ENCODE assay signal across 26 mouse cellular contexts in genomic region chr13:75818945-75819706, GRCm38 (mm10). TPM values are rescaled to one million over a fixed set of nuclear protein-coding genes. Genes with fewer than 3 reads are reported as not detected.
A peak's percentile ranks its signal among the peaks of the same experiment; 100 is the strongest.
DNase-seq lines count a peak whose midpoint lies in the region; ATAC-seq and TF ChIP-seq lines count a peak whose summit lies in the region.
"Had no signal": no experiment of that assay in that cellular context is flagged by ENCODE, and none has a peak within 500 bp of the region (broad histone marks: within the 10 kb centered on the region; RNA-seq: fewer than 3 reads in every experiment).

No protein-coding gene starts in this region.

- peak; percentile 16; the same call in 1 of the 2 replicates for ATAC-seq in hindbrain, embryonic 12.5 days (ENCODE audit: low FRiP score)
- ATAC-seq in hindbrain, embryonic 16.5 days: no peak
- peak; percentile 56; the same call in 1 of the 2 replicates for ATAC-seq in midbrain, embryonic 13.5 days
- ATAC-seq: intestine, postnatal 0 days; lung, postnatal 0 days had no signal

- no peaks in the 10 kb centered on the region for H3K36me3 ChIP-seq in hindbrain, embryonic 12.5 days
- H3K36me3 ChIP-seq in hindbrain, embryonic 16.5 days (ENCODE audit: control insufficient read depth, insufficient read depth, low read length): no peaks in the 10 kb centered on the region
- H3K36me3 ChIP-seq in midbrain, embryonic 10.5 days: no peaks in the 10 kb centered on the region
- no peaks in the 10 kb centered on the region for H3K36me3 ChIP-seq in midbrain, embryonic 13.5 days
- H3K36me3 ChIP-seq in kidney, adult 2 months (ENCODE audit: control insufficient read depth, insufficient read depth, low read length): no peaks in the 10 kb centered on the region
- H3K36me3 ChIP-seq: heart, embryonic 10.5 days; heart, embryonic 15.5 days; hindbrain, embryonic 13.5 days; limb, embryonic 10.5 days; limb, embryonic 15.5 days; liver, embryonic 13.5 days; neural tube, embryonic 13.5 days had no signal

- no peaks in the 10 kb centered on the region for H3K9me3 ChIP-seq in hindbrain, embryonic 12.5 days (replicated peaks)
- H3K9me3 ChIP-seq in hindbrain, embryonic 16.5 days (ENCODE audit: control insufficient read depth, low read length): no peaks in the 10 kb centered on the region
- no peaks in the 10 kb centered on the region for H3K9me3 ChIP-seq in midbrain, embryonic 10.5 days (replicated peaks)
- no peaks in the 10 kb centered on the region for H3K9me3 ChIP-seq in midbrain, embryonic 13.5 days
- H3K9me3 ChIP-seq: heart, embryonic 10.5 days; heart, embryonic 15.5 days; hindbrain, embryonic 13.5 days; limb, embryonic 10.5 days; limb, embryonic 15.5 days; liver, embryonic 13.5 days; megakaryocyte, embryonic 14.5 days; neural tube, embryonic 13.5 days had no signal

- H3K27me3 ChIP-seq in hindbrain, embryonic 12.5 days: no peaks in the 10 kb centered on the region
- H3K27me3 ChIP-seq in hindbrain, embryonic 16.5 days (replicated peaks; ENCODE audit: control insufficient read depth, insufficient read depth, low read length): no peaks in the 10 kb centered on the region
- H3K27me3 ChIP-seq in midbrain, embryonic 10.5 days (ENCODE audit: low read depth, poor library complexity, severe bottlenecking): no peaks in the 10 kb centered on the region
- no peaks in the 10 kb centered on the region for H3K27me3 ChIP-seq in midbrain, embryonic 13.5 days
- no peaks in the 10 kb centered on the region for H3K27me3 ChIP-seq in kidney, adult 2 months (replicated peaks; ENCODE audit: control insufficient read depth, insufficient read depth, low read length)
- H3K27me3 ChIP-seq: heart, embryonic 15.5 days; hindbrain, embryonic 13.5 days; limb, embryonic 15.5 days; liver, embryonic 13.5 days; megakaryocyte, embryonic 14.5 days; neural tube, embryonic 13.5 days had no signal

- no peaks in the 10 kb centered on the region for H3K4me1 ChIP-seq in hindbrain, embryonic 12.5 days
- no peaks in the 10 kb centered on the region for H3K4me1 ChIP-seq in hindbrain, embryonic 16.5 days (ENCODE audit: control insufficient read depth, insufficient read depth, low read depth, low read length)
- peaks cover 17% of the 10 kb centered on the region for H3K4me1 ChIP-seq in midbrain, embryonic 10.5 days
- peaks cover 9% of the 10 kb centered on the region; the same call in 1 of the 2 replicates for H3K4me1 ChIP-seq in midbrain, embryonic 13.5 days (replicated peaks)
- no peaks in the 10 kb centered on the region for H3K4me1 ChIP-seq in kidney, adult 2 months (ENCODE audit: control insufficient read depth, insufficient read depth, low read length)
- H3K4me1 ChIP-seq: heart, embryonic 10.5 days; heart, embryonic 15.5 days; hindbrain, embryonic 13.5 days; limb, embryonic 10.5 days; limb, embryonic 15.5 days; liver, embryonic 13.5 days; neural tube, embryonic 13.5 days had no signal

- no peak for DNase-seq in midbrain, embryonic 10.5 days (ENCODE audit: low spot score)
- no peak for DNase-seq in kidney, adult 9 months
- no peak for DNase-seq in kidney, adult 2 months
- DNase-seq: adrenal gland, adult 2 months; adrenal gland, postnatal 36 days; B cell, adult 2 months; cerebellum, adult 18-20 months; cerebellum, postnatal 10 days; gastrocnemius, postnatal 14 days; layer of hippocampus, adult 9-11 months; liver, embryonic 13.5 days; lung, adult 18-20 months; lung, postnatal 4 days had no signal

- 76% methylated on average over 3 of the region's 3 CpGs for WGBS in hindbrain, embryonic 12.5 days
- WGBS in hindbrain, embryonic 16.5 days: 78% methylated on average over 3 of the region's 3 CpGs
- 63% methylated on average over 3 of the region's 3 CpGs for WGBS in midbrain, embryonic 10.5 days
- WGBS in midbrain, embryonic 13.5 days: 50% methylated on average over 3 of the region's 3 CpGs
- 80% methylated on average over 3 of the region's 3 CpGs for WGBS in kidney, adult 2 months

- H3K4me2 ChIP-seq in hindbrain, embryonic 12.5 days (replicated peaks): no peak overlapping the region
- H3K4me2 ChIP-seq in hindbrain, embryonic 16.5 days (ENCODE audit: low read length): no peak overlapping the region
- H3K4me2 ChIP-seq in midbrain, embryonic 13.5 days (replicated peaks): no peak overlapping the region
- H3K4me2 ChIP-seq: heart, embryonic 15.5 days; hindbrain, embryonic 13.5 days; limb, embryonic 15.5 days; liver, embryonic 13.5 days; neural tube, embryonic 13.5 days had no signal

- H3K9ac ChIP-seq in hindbrain, embryonic 12.5 days: no peak overlapping the region
- no peak overlapping the region for H3K9ac ChIP-seq in hindbrain, embryonic 16.5 days (ENCODE audit: low read depth, low read length)
- H3K9ac ChIP-seq in midbrain, embryonic 13.5 days (replicated peaks): no peak overlapping the region; the same call in 1 of the 2 replicates
- H3K9ac ChIP-seq: heart, embryonic 15.5 days; hindbrain, embryonic 13.5 days; limb, embryonic 15.5 days; liver, embryonic 13.5 days; neural tube, embryonic 13.5 days had no signal

- H3K4me3 ChIP-seq in hindbrain, embryonic 12.5 days: no peak overlapping the region
- H3K4me3 ChIP-seq in hindbrain, embryonic 16.5 days (ENCODE audit: low read length): no peak overlapping the region
- H3K4me3 ChIP-seq in midbrain, embryonic 10.5 days: no peak overlapping the region
- no peak overlapping the region for H3K4me3 ChIP-seq in midbrain, embryonic 13.5 days (replicated peaks)
- no peak overlapping the region for H3K4me3 ChIP-seq in kidney, adult 2 months (ENCODE audit: insufficient read depth, low read depth, low read length)
- H3K4me3 ChIP-seq: heart, embryonic 10.5 days; heart, embryonic 15.5 days; hindbrain, embryonic 13.5 days; limb, embryonic 10.5 days; limb, embryonic 15.5 days; liver, embryonic 13.5 days; megakaryocyte, embryonic 14.5 days; neural tube, embryonic 13.5 days had no signal

- no peak for TF ChIP-seq POLR2A in kidney, adult 2 months (IDR thresholded peaks at IDR 0.05; ENCODE audit: low read depth, low read length)

- TF ChIP-seq CTCF in kidney, adult 2 months (conservative IDR thresholded peaks at IDR 0.05; ENCODE audit: insufficient read depth, insufficient read length, low read depth, low read length): no peak

- H3K27ac ChIP-seq in hindbrain, embryonic 12.5 days: no peak overlapping the region
- H3K27ac ChIP-seq in hindbrain, embryonic 16.5 days (ENCODE audit: low read depth, low read length): no peak overlapping the region
- peak overlapping the region; percentile 64; the same call in 1 of the 2 replicates for H3K27ac ChIP-seq in midbrain, embryonic 10.5 days (replicated peaks)
- H3K27ac ChIP-seq in midbrain, embryonic 13.5 days: 0 out of 2 replicates have a peak overlapping the region, but pooled peaks have one; percentile 2
- no peak overlapping the region for H3K27ac ChIP-seq in kidney, adult 2 months (ENCODE audit: insufficient read depth, low read depth, low read length)
- H3K27ac ChIP-seq: heart, embryonic 10.5 days; heart, embryonic 15.5 days; hindbrain, embryonic 13.5 days; kidney, postnatal 0 days; limb, embryonic 10.5 days; limb, embryonic 15.5 days; liver, embryonic 13.5 days; neural tube, embryonic 13.5 days had no signal

RNA-seq across cellular contexts. Expression of gene Glrx, which starts 20.5 kb away (rescaled TPM):
- polyA plus RNA-seq in hindbrain, embryonic 12.5 days (2016; fragmentation: Nextera tagmentation; extraction: Ambion mirVana): 35.2 and 36.5 TPM in 2 replicates
- polyA plus RNA-seq in hindbrain, embryonic 16.5 days (2015; fragmentation: Nextera tagmentation; extraction: Ambion mirVana): 75.8 and 91.4 TPM in 2 replicates
- 32.7 and 33.9 TPM in 2 replicates for polyA plus RNA-seq in midbrain, embryonic 10.5 days (2016; fragmentation: Nextera tagmentation; extraction: Ambion mirVana)
- polyA plus RNA-seq in midbrain, embryonic 13.5 days (2015; fragmentation: Nextera tagmentation; extraction: Ambion mirVana): 33.0 and 33.9 TPM in 2 replicates
- 47.1 and 56.4 TPM in 2 replicates for polyA plus RNA-seq in kidney, adult 2 months (2012; rRNA removed)

Comparison
In these comparisons a context has a peak if more than half of its experiments do, and no peak if none do; other contexts are left out.
1. H3K27ac ChIP-seq: peak in midbrain, embryonic 10.5 days (single experiment) and midbrain, embryonic 13.5 days (single experiment); none in hindbrain, embryonic 12.5 days (single experiment), hindbrain, embryonic 16.5 days (single experiment) and kidney, adult 2 months (single experiment).